Mouse (Mus musculus) testis, adult 2 months (tissue): ENCODE data around the gene Ang2.
"Not testable (repeated sequence)": the region's sequence is repeated elsewhere in the genome, so short reads cannot be mapped to it uniquely, and the experiment has no call there.

ENCODE experiments used
- CTCF ChIP-seq: fragments of 200-500 bp; IDR thresholded peaks from 2 replicates; pipeline ENCODE4 v1.5.1; 2012; ENCODE audit warnings: low read depth, mild to moderate bottlenecking, inconsistent platforms, low read length, moderate library complexity; ENCODE audit not compliant: control insufficient read depth, insufficient read depth, insufficient replicate concordance
- POLR2A ChIP-seq: fragments of 200-500 bp; IDR thresholded peaks from 2 replicates; pipeline ENCODE4 v1.6.1; 2012; ENCODE audit warnings: low read depth, mild to moderate bottlenecking, inconsistent platforms, low read length, moderate library complexity; ENCODE audit not compliant: control insufficient read depth

- TF ChIP-seq POLR2A, CTCF: not testable (repeated sequence)
Measured at GRCm38 (mm10) chr14:51172947-51173346, 26.0 kb downstream of the Ang2 start.
